Mouse (Mus musculus): ENCODE results near the gene Gngt1. TPM values are rescaled to one million over a fixed set of nuclear protein-coding genes. Genes with fewer than 3 reads are reported as not detected.

The Gngt1 gene
- polyA plus RNA-seq, 1 experiment from 2014 or later: not detected

Other genes starting within 250 kb of the Gngt1 start
- 0.15 and 0.18 TPM in 2 replicates for gene Calcr, start 229.1 kb upstream of the Gngt1 start, polyA plus RNA-seq (2015; fragmentation: Nextera tagmentation; extraction: Ambion mirVana)
- gene Tfpi2, start 4.9 kb upstream of the Gngt1 start, polyA plus RNA-seq (2015; fragmentation: Nextera tagmentation; extraction: Ambion mirVana): 4.0 and 5.1 TPM in 2 replicates
- gene Gng11, start 10.1 kb downstream of the Gngt1 start, polyA plus RNA-seq (2015; fragmentation: Nextera tagmentation; extraction: Ambion mirVana): 108 and 110 TPM in 2 replicates
- 39.7 and 48.6 TPM in 2 replicates for gene Bet1, start 93.2 kb downstream of the Gngt1 start, polyA plus RNA-seq (2015; fragmentation: Nextera tagmentation; extraction: Ambion mirVana)

All from heart, embryonic 16.5 days (tissue).